Mouse (Mus musculus) heart, adult 2 months (tissue): ENCODE measurements around the gene Hip1r. TPM values are rescaled to one million over a fixed set of nuclear protein-coding genes. Genes with fewer than 3 reads are reported as not detected.
A peak's percentile ranks its signal among the peaks of the same experiment; 100 is the strongest.
"Not testable (repeated sequence)": the region's sequence is repeated elsewhere in the genome, so short reads cannot be mapped to it uniquely, and the experiment has no call there.

Experiments used
- DNase-seq, 2 experiments: peaks; one replicate each; pipeline ENCODE4 v3.0.0; 2021
- H3K27ac ChIP-seq: fragments of 200-600 bp; 2 replicates; pipeline ENCODE4 v1.8.1; 2022
- H3K27me3 ChIP-seq: fragments of 200-500 bp; 2 replicates; pipeline ENCODE4 v1.6.1; 2012; ENCODE audit warnings: mild to moderate bottlenecking, low read length, inconsistent platforms, mixed read lengths; ENCODE audit not compliant: control insufficient read depth, insufficient read depth
- H3K36me3 ChIP-seq: fragments of 200-500 bp; 2 replicates; pipeline ENCODE4 v1.6.1; 2012; ENCODE audit warnings: low read length, inconsistent platforms; ENCODE audit not compliant: control insufficient read depth, insufficient read depth
- H3K4me1 ChIP-seq: fragments of 200-500 bp; 2 replicates; pipeline ENCODE4 v1.6.1; 2011; ENCODE audit warnings: low read length; ENCODE audit not compliant: control insufficient read depth, insufficient read depth
- H3K4me3 ChIP-seq: fragments of 200-600 bp; 2 replicates; pipeline ENCODE4 v1.8.1; 2022
- H3K79me2 ChIP-seq: fragments of 200-500 bp; replicated peaks from 2 replicates; pipeline ENCODE4 v1.6.1; 2012; ENCODE audit warnings: mild to moderate bottlenecking, inconsistent platforms, low read length, moderate library complexity, mixed read lengths; ENCODE audit not compliant: control insufficient read depth, insufficient read depth
- H3K9ac ChIP-seq: fragments of 200-500 bp; 2 replicates; pipeline ENCODE4 v1.6.1; 2012; ENCODE audit warnings: low read depth, mild to moderate bottlenecking, control low read depth, inconsistent platforms, low read length, mixed read lengths
- CTCF ChIP-seq: fragments of 200-600 bp; IDR thresholded peaks from 2 replicates; pipeline ENCODE4 v1.8.1; 2022; ENCODE audit warnings: antibody characterized with exemption, mild to moderate bottlenecking, moderate library complexity
- EP300 ChIP-seq: fragments of 200-500 bp; IDR thresholded peaks from 2 replicates; pipeline ENCODE4 v1.6.1; 2011; ENCODE audit warnings: low read depth, low read length, control low read depth; ENCODE audit not compliant: insufficient read depth
- POLR2A ChIP-seq: fragments of 200-500 bp; IDR thresholded peaks from 2 replicates; pipeline ENCODE4 v1.6.1; 2011; ENCODE audit warnings: mild to moderate bottlenecking, low read depth, low read length, control low read depth; ENCODE audit not compliant: insufficient read depth
- WGBS: fragments of 180-500 bp; shearing (Covaris S2); methylation state at CpG from one replicate; pipeline ENCODE4 v1.1.7; 2018; 5-methylcytosine and 5-hydroxymethylcytosine counted together
- intact Hi-C: fragments of 180-260 bp; cut with DNase I; formaldehyde crosslinking; loops from one replicate; pipeline ENCODE4 v1.15.1; 2025
- microRNA-seq, 2 experiments: library from miRNA; unstranded; fragments of <30 nt; microRNA quantifications; one replicate each; pipeline ENCODE4 v1.2.0; 2021
- polyA plus RNA-seq: library from polyadenylated mRNA; depleted of rRNA; stranded (reverse); fragments of >200 nt; gene quantifications from 2 replicates; pipeline ENCODE4 v1.2.3, GENCODE M21; 2012; rRNA removed
- total RNA-seq, 2 experiments: library from RNA; stranded (reverse); gene quantifications; 2 replicates each; pipeline ENCODE4 v1.2.3; 2021

The Hip1r gene
- total and polyA plus RNA-seq, 3 experiments, result 7.0 to 16.7 (median 16.3) TPM

GRCm38 (mm10) chr5:124051899-124052491 is 78.6 kb downstream of the Hip1r start:
- no peaks in the 10 kb centered on the region for H3K36me3 ChIP-seq
- intact Hi-C loops, result loop anchor here (2.0 kb wide), 1 partner anchor 37 kb away; no protein-coding TSS in a partner anchor

DNA sequence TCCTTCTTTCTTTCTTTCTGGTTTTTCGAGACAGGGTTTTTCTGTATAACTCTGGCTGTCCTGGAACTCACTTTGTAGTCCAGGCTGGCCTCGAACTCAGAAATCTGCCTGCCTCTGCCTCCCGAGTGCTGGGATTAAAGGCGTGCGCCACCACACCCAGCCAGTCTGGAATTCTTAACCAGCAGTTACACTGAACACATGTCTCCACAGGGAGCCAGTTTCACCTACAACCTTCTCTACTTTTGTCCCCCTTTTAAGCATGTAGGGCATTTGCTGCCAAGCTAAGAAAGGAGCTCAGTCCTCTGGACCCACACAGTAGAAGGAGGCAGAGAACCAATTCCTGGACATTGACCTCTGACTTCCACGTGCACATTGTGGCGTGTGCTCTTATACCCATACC is 79.2 kb downstream of the Hip1r start:
- intact Hi-C loops, H3K27ac ChIP-seq, H3K9ac ChIP-seq, H3K4me3 ChIP-seq, DNase-seq, H3K79me2 ChIP-seq, H3K36me3 ChIP-seq, H3K27me3 ChIP-seq: not testable (repeated sequence)
- H3K4me1 ChIP-seq, result peaks cover 17% of the 10 kb centered on the region
- WGBS, result 94% methylated on average over 7 of the region's 7 CpGs

More at GRCm38 (mm10) chr5:124051899-124052491, 78.6 kb downstream of the Hip1r start:
- Histone ChIP-seq H3K27me3 (no peaks in the 10 kb centered on the region), H3K79me2 (no peaks in the 10 kb centered on the region), H3K4me1 (peaks cover 18% of the 10 kb centered on the region), H3K9ac (no peak overlapping the region), H3K4me3 (no peak overlapping the region), H3K27ac (peak overlapping the region; percentile 47; the same call in 1 of the 2 replicates)
- DNase-seq, result peak in 1 of 2 experiments; percentile 45
- TF ChIP-seq EP300, result no peak
- TF ChIP-seq POLR2A, result no peak
- TF ChIP-seq CTCF, result no peak
- WGBS, result 46% methylated on average over 11 of the region's 11 CpGs

Small RNA genes within 50 kb of the gene (microRNA-seq; reads per million reads assigned to microRNA genes)
- gene Mir7032, result 0.39 to 0.56 reads per million in 2 experiments

Other genes with a start within 250 kb of the Hip1r start
- 10 to 100 TPM; 38.3 to 39.0 TPM for gene Rsrc2, start 224.2 kb upstream of the Hip1r start, total RNA-seq
- 11.8 and 17.3 TPM in 2 replicates for gene Rsrc2, start 224.2 kb upstream of the Hip1r start, polyA plus RNA-seq
- under 1 TPM; 0.05 to 0.14 TPM for gene Kntc1, start 223.9 kb upstream of the Hip1r start, total RNA-seq
- gene Kntc1, start 223.9 kb upstream of the Hip1r start, polyA plus RNA-seq, result 0.12 and 0.16 TPM in 2 replicates
- under 1 TPM in 1 of 2 experiments, not detected in 1; 0.29 TPM for gene Hcar2, start 108.1 kb upstream of the Hip1r start, total RNA-seq
- gene Hcar2, start 108.1 kb upstream of the Hip1r start, polyA plus RNA-seq, result 0.38 and 1.8 TPM in 2 replicates
- gene Hcar1, start 93.6 kb upstream of the Hip1r start, total RNA-seq, result under 1 TPM; 0.55 to 0.57 TPM
- gene Hcar1, start 93.6 kb upstream of the Hip1r start, polyA plus RNA-seq, result 2.0 and 3.0 TPM in 2 replicates
- gene Denr, start 66.5 kb upstream of the Hip1r start, total RNA-seq, result 10 to 100 TPM; 49.6 to 58.8 TPM
- gene Denr, start 66.5 kb upstream of the Hip1r start, polyA plus RNA-seq, result 20.6 and 35.1 TPM in 2 replicates
- gene Gm43518, start 46.2 kb upstream of the Hip1r start, total RNA-seq, result under 1 TPM in 1 of 2 experiments, not detected in 1; 0.47 TPM
- gene Gm43518, start 46.2 kb upstream of the Hip1r start, polyA plus RNA-seq, result 1.1 TPM in 1 of 2 replicates, not detected in the other
- 1 to 10 TPM; 1.9 to 2.5 TPM for gene Ccdc62, start 42.9 kb upstream of the Hip1r start, total RNA-seq
- gene Ccdc62, start 42.9 kb upstream of the Hip1r start, polyA plus RNA-seq, result 2.0 and 3.7 TPM in 2 replicates
- 10 to 100 TPM; 16.0 to 16.7 TPM for gene Vps37b, start 58.6 kb downstream of the Hip1r start, total RNA-seq
- 22.7 and 29.4 TPM in 2 replicates for gene Vps37b, start 58.6 kb downstream of the Hip1r start, polyA plus RNA-seq
- 1 to 10 TPM; 8.9 to 9.9 TPM for gene Abcb9, start 122.2 kb downstream of the Hip1r start, total RNA-seq
- gene Abcb9, start 122.2 kb downstream of the Hip1r start, polyA plus RNA-seq, result 7.8 and 10.1 TPM in 2 replicates
- 10 to 100 TPM; 14.6 to 16.4 TPM for gene Ogfod2, start 138.7 kb downstream of the Hip1r start, total RNA-seq
- 25.5 and 30.0 TPM in 2 replicates for gene Ogfod2, start 138.7 kb downstream of the Hip1r start, polyA plus RNA-seq
- gene Arl6ip4, start 142.5 kb downstream of the Hip1r start, total RNA-seq, result 10 to 100 TPM; 34.2 to 41.5 TPM
- 16.9 and 17.5 TPM in 2 replicates for gene Arl6ip4, start 142.5 kb downstream of the Hip1r start, polyA plus RNA-seq